Mouse (Mus musculus): ENCODE data around the gene Vmn1r217.

DNA sequence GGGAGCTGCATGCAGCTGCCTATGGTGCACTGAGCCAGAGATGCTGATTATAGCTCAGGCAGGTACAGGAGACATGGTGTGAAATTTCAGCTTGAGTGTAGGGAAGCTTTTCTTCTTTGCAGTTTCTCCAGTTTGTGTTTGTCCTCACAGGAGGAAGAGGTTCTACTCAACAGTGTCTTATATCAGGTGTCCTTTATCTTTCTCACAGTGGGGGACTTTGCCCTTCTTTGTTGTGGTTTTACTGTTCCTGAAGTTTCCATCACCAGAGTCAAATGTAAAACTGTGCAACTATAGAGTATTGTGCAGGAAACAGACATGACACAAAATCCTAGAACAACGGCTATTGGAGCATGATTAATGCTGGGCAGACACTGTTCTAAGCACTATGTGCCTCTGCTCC lies 15.5 kb upstream of the Vmn1r217 start:
- no peak for TF ChIP-seq TCF3 (IDR thresholded peaks at IDR 0.05; ENCODE audit: insufficient read length, low read depth)
- no peak for TF ChIP-seq SRF (IDR thresholded peaks at IDR 0.05; ENCODE audit: control insufficient read depth, insufficient read length, low read depth)
- TF ChIP-seq CEBPB (IDR thresholded peaks at IDR 0.05; ENCODE audit: insufficient read depth, poor library complexity, severe bottlenecking), result no peak
- no peak for TF ChIP-seq MAX (IDR thresholded peaks at IDR 0.05; ENCODE audit: low read depth)
- no peak for TF ChIP-seq POLR2A (IDR thresholded peaks at IDR 0.05; ENCODE audit: insufficient read length, low read depth)

Data from myocyte (in vitro differentiated cells).